Mouse (Mus musculus) kidney, embryonic 16.5 days (tissue): ENCODE results near the gene Acp5. TPM values are rescaled to one million over a fixed set of nuclear protein-coding genes. Genes with fewer than 3 reads are reported as not detected.
A peak's percentile ranks its signal among the peaks of the same experiment; 100 is the strongest.

Experiments used
- ATAC-seq: fragments of 200-750 bp; cut with Nextera tagmentation; 2 replicates; pipeline ENCODE4 v1.8.0; 2017; ENCODE audit warnings: moderate TSS enrichment; ENCODE audit not compliant: low FRiP score, low TSS enrichment
- H3K27ac ChIP-seq: fragments of 300-500 bp; sonication (generic); 2 replicates; pipeline ENCODE4 v1.5.1; 2014; ENCODE audit warnings: low read length
- H3K27me3 ChIP-seq: fragments of 300-500 bp; sonication (generic); 2 replicates; pipeline ENCODE4 v1.6.1; 2014; ENCODE audit warnings: low read length, control low read depth, mixed read lengths; ENCODE audit not compliant: insufficient read depth
- H3K36me3 ChIP-seq: fragments of 300-500 bp; sonication (generic); 2 replicates; pipeline ENCODE4 v1.6.1; 2014; ENCODE audit warnings: low read length, control low read depth, mixed read lengths; ENCODE audit not compliant: insufficient read depth
- H3K4me1 ChIP-seq: fragments of 300-500 bp; sonication (generic); 2 replicates; pipeline ENCODE4 v1.6.1; 2014; ENCODE audit warnings: low read length, control low read depth, mixed read lengths; ENCODE audit not compliant: insufficient read depth
- H3K4me2 ChIP-seq: fragments of 300-500 bp; sonication (generic); replicated peaks from 2 replicates; pipeline ENCODE4 v1.6.1; 2014; ENCODE audit warnings: low read depth, low read length
- H3K4me3 ChIP-seq: fragments of 300-500 bp; sonication (generic); 2 replicates; pipeline ENCODE4 v1.5.1; 2014; ENCODE audit warnings: mild to moderate bottlenecking, low read length
- H3K9ac ChIP-seq: fragments of 300-500 bp; sonication (generic); replicated peaks from 2 replicates; pipeline ENCODE4 v1.6.1; 2014; ENCODE audit warnings: low read length
- H3K9me3 ChIP-seq: fragments of 300-500 bp; sonication (generic); 2 replicates; pipeline ENCODE4 v1.6.1; 2016; ENCODE audit warnings: low read length, control low read depth
- WGBS: fragments of 180-500 bp; shearing (Covaris S2); extraction: QIAGEN DNeasy Blood & Tissue Kit; methylation state at CpG from one replicate; pipeline ENCODE4 v1.1.7; 2014; 5-methylcytosine and 5-hydroxymethylcytosine counted together
- microRNA-seq: library from miRNA; unstranded; fragments of <30 nt; microRNA quantifications from one replicate; pipeline ENCODE4, GENCODE M21; 2016
- polyA plus RNA-seq: library from polyadenylated mRNA; unstranded; fragments of >200 nt; fragmentation: Nextera tagmentation; extraction: Ambion mirVana; gene quantifications from 2 replicates; pipeline ENCODE4 v1.2.1, GENCODE M21; 2015

Gene Acp5
- polyA plus RNA-seq, 1 experiment from 2014 or later, result 6.7 TPM

DNA sequence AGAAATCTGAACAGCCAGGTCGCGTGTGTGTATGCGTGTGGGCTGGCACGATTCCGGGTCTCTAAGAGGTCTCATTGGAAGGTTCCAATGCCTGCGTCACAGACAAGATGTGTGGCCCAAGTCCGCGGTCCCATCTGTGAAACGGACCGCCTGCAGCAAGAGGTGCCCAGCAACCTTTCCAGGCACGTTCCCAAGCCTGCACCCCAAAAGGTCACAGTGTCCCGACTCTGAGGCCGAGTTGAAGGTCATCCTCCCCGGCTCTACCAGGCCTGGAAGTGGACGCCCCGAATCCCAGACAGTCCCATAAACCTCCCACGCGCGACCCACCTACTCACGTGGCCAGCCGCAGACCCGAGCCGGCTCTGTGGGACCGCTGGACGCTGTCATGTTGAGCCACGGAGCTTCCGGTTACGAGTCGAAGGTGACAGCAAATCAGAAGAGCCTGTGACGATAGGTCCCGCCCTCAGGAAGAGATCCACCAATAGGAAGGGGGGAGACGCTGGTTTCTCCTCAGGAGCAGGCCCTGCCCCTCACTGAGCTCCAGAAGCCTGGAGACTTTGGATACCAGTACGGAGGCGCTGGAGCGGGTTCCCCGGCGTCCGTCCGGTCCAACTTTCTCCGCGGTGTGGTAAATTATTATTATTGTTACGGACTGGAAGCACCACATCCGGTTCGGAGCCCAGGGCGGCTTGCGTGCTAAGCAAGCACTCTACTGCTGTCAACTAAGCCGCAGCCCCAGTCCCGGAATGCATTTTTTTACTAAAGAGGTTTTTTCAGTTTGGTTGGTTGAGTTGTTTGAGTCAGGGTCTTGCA is 50.3 kb downstream of the Acp5 start, which contains the start of gene Ecsit:
Ecsit (minus strand) TSS at position 417 of the 813 bp plus-strand sequence.
- no peaks in the 10 kb centered on the region for H3K27me3 ChIP-seq
- H3K4me2 ChIP-seq, result peak within 1 kb of the TSS; percentile 74
- H3K36me3 ChIP-seq, result no peaks in the 10 kb centered on the region
- WGBS, result under 1% methylated on average over 48 of the region's 48 CpGs
- peaks cover 17% of the 10 kb centered on the region for H3K4me1 ChIP-seq
- peak; percentile 99 for ATAC-seq
- peak within 1 kb of the TSS; percentile 82 for H3K9ac ChIP-seq
- peak within 1 kb of the TSS; percentile 75 for H3K27ac ChIP-seq
- no peaks in the 10 kb centered on the region for H3K9me3 ChIP-seq
- H3K4me3 ChIP-seq, result peak within 1 kb of the TSS; percentile 89

DNA sequence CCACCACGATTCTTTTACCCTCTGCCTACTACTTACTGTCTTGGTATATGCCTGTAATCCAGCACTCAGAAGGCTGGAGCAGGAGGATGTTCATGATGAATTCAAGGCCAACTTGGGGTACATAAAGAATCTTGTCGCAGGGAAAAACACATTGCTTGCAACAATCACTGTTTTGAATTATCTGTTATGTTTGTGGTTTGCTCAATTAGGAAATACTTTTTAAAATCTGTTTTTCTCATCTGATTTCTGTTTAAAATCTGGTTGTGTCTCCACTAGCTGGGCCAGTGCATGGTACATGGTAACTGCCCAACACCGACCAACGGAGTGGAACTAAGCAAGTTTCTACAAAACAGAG is 50.9 kb downstream of the Acp5 start:
- Histone ChIP-seq H3K27ac (peak overlapping the region; percentile 75; the same call in 1 of the 2 replicates), H3K4me2 (peak overlapping the region; percentile 74), H3K4me1 (peaks cover 17% of the 10 kb centered on the region), H3K9ac (peak overlapping the region; percentile 82), H3K36me3 (no peaks in the 10 kb centered on the region), H3K27me3 (no peaks in the 10 kb centered on the region), H3K4me3 (peak overlapping the region; percentile 89), H3K9me3 (no peaks in the 10 kb centered on the region)
- no peak for ATAC-seq
- 23% methylated on average over 4 of the region's 4 CpGs for WGBS

Small RNA genes within 50 kb of the gene (microRNA-seq; reads per million reads assigned to microRNA genes)
- not detected for gene Mir7084

Other genes starting within 250 kb of the Acp5 start
- 14.2 and 14.4 TPM in 2 replicates for gene Rab3d, start 217.5 kb downstream of the Acp5 start, polyA plus RNA-seq
- gene Ccdc159, start 208.2 kb downstream of the Acp5 start, polyA plus RNA-seq, result 5.4 and 6.0 TPM in 2 replicates
- gene Tmem205, start 208.2 kb downstream of the Acp5 start, polyA plus RNA-seq, result 70.3 and 75.4 TPM in 2 replicates
- gene Plppr2, start 198.7 kb downstream of the Acp5 start, polyA plus RNA-seq, result 10.4 and 10.7 TPM in 2 replicates
- 9.0 TPM in 2 replicates for gene Swsap1, start 180.0 kb downstream of the Acp5 start, polyA plus RNA-seq
- 11.8 and 15.7 TPM in 2 replicates for gene Epor, start 172.2 kb downstream of the Acp5 start, polyA plus RNA-seq
- 33.9 and 34.2 TPM in 2 replicates for gene Rgl3, start 146.3 kb downstream of the Acp5 start, polyA plus RNA-seq
- gene Ccdc151, start 133.1 kb downstream of the Acp5 start, polyA plus RNA-seq, result 1.9 TPM in 2 replicates
- 157 and 161 TPM in 2 replicates for gene Prkcsh, start 132.9 kb downstream of the Acp5 start, polyA plus RNA-seq
- 0.10 and 0.37 TPM in 2 replicates for gene Elavl3, start 83.7 kb downstream of the Acp5 start, polyA plus RNA-seq
- not detected in 2 replicates for gene Gm49318, start 64.5 kb downstream of the Acp5 start, polyA plus RNA-seq
- 11.6 and 14.2 TPM in 2 replicates for gene Zfp653, start 64.3 kb downstream of the Acp5 start, polyA plus RNA-seq
- gene Ecsit, start 50.3 kb downstream of the Acp5 start, polyA plus RNA-seq, result 54.4 and 62.7 TPM in 2 replicates
- 13.3 and 49.9 TPM in 2 replicates for gene Cnn1, start 36.5 kb downstream of the Acp5 start, polyA plus RNA-seq
- 195 and 203 TPM in 2 replicates for gene Elof1, start 18.5 kb downstream of the Acp5 start, polyA plus RNA-seq
- 70.2 and 72.4 TPM in 2 replicates for gene Pigyl, start 21.1 kb upstream of the Acp5 start, polyA plus RNA-seq
- gene Zfp872, start 52.4 kb upstream of the Acp5 start, polyA plus RNA-seq, result 0.20 and 0.32 TPM in 2 replicates
- 20.0 and 21.7 TPM in 2 replicates for gene Zfp809, start 90.0 kb upstream of the Acp5 start, polyA plus RNA-seq
- gene Zfp599, start 124.2 kb upstream of the Acp5 start, polyA plus RNA-seq, result 4.9 and 5.2 TPM in 2 replicates
- gene Zfp810, start 171.9 kb upstream of the Acp5 start, polyA plus RNA-seq, result 20.7 and 23.0 TPM in 2 replicates